Mouse (Mus musculus): ENCODE measurements around the gene Otos.

DNA sequence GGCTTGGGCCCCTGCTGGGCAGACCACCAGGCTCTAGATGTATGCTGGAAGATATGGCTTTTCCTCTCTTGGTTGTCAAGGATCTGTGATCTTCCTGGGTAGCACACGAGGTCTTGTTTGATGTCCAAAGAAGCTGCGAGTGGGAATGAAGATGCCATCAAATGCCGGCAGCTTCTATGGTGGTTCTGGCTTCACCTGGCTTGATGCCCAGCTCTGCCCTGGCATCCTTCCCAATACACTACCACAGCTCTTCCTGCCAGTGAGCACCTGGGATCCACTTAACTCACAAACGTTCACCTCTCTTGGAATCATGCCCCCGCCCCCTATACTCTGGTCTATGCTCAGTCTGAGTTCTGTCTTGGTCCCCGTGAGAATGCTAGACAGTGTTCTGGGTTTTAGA lies 18.5 kb upstream of the Otos start:
- TF ChIP-seq POLR2A (IDR thresholded peaks at IDR 0.05; ENCODE audit: borderline replicate concordance, insufficient read depth, low read length) (no peak), CTCF (IDR thresholded peaks at IDR 0.05; ENCODE audit: borderline replicate concordance, insufficient read depth, low read depth, low read length) (no peak)
